Mouse (Mus musculus) bone marrow, adult 2 months (tissue): ENCODE measurements around the gene Gm9747. TPM values are rescaled to one million over a fixed set of nuclear protein-coding genes. Genes with fewer than 3 reads are reported as not detected.

Experiments
- H3K27ac ChIP-seq: fragments of 200-500 bp; 2 replicates; pipeline ENCODE4 v1.5.1; 2012; ENCODE audit warnings: low read depth, mild to moderate bottlenecking, control low read depth, inconsistent platforms, low read length; ENCODE audit not compliant: control insufficient read depth, poor library complexity, insufficient read depth
- H3K4me1 ChIP-seq: fragments of 200-500 bp; 2 replicates; pipeline ENCODE4 v1.6.1; 2011; ENCODE audit warnings: low read length; ENCODE audit not compliant: control insufficient read depth, insufficient read depth
- H3K4me3 ChIP-seq: fragments of 200-500 bp; replicated peaks from 2 replicates; pipeline ENCODE3; 2011; ENCODE audit warnings: mild to moderate bottlenecking, low read depth, low read length, control low read depth; ENCODE audit not compliant: control insufficient read depth
- CTCF ChIP-seq: fragments of 200-500 bp; IDR thresholded peaks from 2 replicates; pipeline ENCODE4 v1.5.1; 2011; ENCODE audit warnings: low read length, control low read depth; ENCODE audit not compliant: control insufficient read depth, insufficient read depth
- POLR2A ChIP-seq: fragments of 200-500 bp; IDR thresholded peaks from 2 replicates; pipeline ENCODE4 v1.6.1; 2011; ENCODE audit warnings: low read depth, mild to moderate bottlenecking, control low read depth, low read length, borderline replicate concordance; ENCODE audit not compliant: control insufficient read depth
- WGBS: fragments of 180-500 bp; shearing (Covaris S2); methylation state at CpG from one replicate; pipeline ENCODE4 v1.1.7; 2018; 5-methylcytosine and 5-hydroxymethylcytosine counted together
- polyA plus RNA-seq: library from polyadenylated mRNA; stranded (reverse); fragments of >200 nt; gene quantifications from 2 replicates; pipeline ENCODE4 v1.2.4, GENCODE M21; 2011; ENCODE audit warnings: low replicate concordance; ENCODE audit not compliant: missing spikeins, insufficient read depth, insufficient read length

The Gm9747 gene
- polyA plus RNA-seq, 1 experiment = not detected

DNA sequence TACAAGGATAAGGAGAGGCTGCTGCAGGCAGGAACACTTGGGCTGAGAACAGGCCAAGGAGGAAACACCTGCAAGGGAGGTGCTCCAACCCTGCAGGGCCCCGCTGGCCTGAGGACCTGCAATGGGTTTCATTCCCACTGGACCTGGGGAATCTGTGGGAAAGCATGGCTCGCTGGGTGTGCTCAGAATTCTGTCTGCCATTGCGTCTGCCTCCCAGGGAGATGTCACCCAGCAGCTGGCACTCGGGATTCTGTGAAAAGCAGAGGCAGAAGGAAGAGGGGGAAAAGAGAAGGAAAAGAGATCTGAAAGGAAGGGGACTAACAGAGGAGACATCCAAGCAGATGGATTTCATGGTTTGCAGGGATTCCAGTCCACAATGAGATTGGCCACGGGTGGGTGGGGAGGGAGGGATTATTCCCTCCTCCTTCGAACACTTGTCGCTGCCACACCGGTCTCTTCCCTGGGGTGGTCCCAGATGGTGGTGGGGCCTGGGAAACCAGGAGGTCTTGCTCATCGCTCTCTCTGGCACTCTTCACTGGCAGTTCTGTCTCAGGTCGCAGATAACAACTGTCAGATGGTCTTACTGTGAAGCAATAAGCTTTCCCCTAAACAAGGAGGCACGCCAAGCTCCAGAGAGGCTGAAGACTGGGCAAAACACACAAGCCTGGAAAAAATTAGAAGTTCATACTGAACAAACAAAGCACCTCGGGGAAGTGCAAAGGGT is 12.1 kb upstream of the Gm9747 start:
- H3K4me3 ChIP-seq = no peak overlapping the region
- WGBS = 62% methylated on average over 12 of the region's 12 CpGs
- H3K4me1 ChIP-seq = no peaks in the 10 kb centered on the region
- H3K27ac ChIP-seq = no peak overlapping the region
- TF ChIP-seq POLR2A (no peak), CTCF (no peak)

GRCm38 (mm10) chr1:82221462-82221861 is 11.4 kb upstream of the Gm9747 start:
- Histone ChIP-seq H3K4me3 (no peak overlapping the region), H3K4me1 (no peaks in the 10 kb centered on the region), H3K27ac (no peak overlapping the region)
- WGBS = 72% methylated on average over 1 of the region's 1 CpGs
- no peak for TF ChIP-seq POLR2A
- no peak for TF ChIP-seq CTCF

DNA sequence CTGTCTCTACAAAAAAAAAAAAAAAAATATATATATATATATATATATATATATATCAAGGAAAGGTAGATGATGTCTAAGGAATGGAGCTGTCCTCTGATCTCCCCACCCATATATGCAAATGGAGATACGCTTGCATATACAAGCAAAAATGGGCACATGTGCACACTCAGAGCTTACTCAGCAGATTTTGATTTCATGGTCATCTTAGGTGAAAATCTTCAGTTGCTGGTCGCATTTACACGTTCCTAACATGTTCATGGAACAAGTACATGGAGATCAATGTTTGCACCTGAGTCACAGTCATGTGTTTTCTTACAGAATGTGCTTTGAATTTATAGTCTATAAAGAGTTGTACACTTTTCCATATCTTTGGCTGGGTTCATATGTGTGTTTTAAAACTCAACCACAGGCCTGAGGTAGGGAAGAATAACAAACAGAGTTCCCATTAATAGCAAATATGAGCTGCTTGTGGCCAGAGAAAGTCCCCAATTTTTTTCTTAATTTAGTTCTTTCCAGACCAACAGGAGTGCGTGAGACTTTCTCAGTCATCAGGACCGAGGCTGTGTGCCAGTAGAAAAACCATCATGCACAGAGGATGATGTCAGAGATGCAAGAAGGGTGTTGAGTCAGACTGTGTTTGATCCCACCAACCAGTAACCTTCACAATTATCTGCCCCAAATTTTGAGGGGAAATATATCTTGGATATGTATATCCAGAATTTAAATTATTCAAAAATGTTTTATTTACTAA is 9.7 kb upstream of the Gm9747 start:
- H3K4me3 ChIP-seq = no peak overlapping the region
- H3K27ac ChIP-seq = no peak overlapping the region
- TF ChIP-seq CTCF (no peak), POLR2A (no peak)
- WGBS = 76% methylated on average over 5 of the region's 5 CpGs
- no peaks in the 10 kb centered on the region for H3K4me1 ChIP-seq

GRCm38 (mm10) chr1:82228841-82229240 is 4.1 kb upstream of the Gm9747 start:
- TF ChIP-seq POLR2A = no peak
- TF ChIP-seq CTCF = no peak
- Histone ChIP-seq H3K4me3 (no peak overlapping the region), H3K27ac (no peak overlapping the region), H3K4me1 (no peaks in the 10 kb centered on the region)

- Histone ChIP-seq H3K27ac (no peak overlapping the region), H3K4me3 (no peak overlapping the region), H3K4me1 (no peaks in the 10 kb centered on the region)
- 70% methylated on average over 3 of the region's 3 CpGs for whole genome bisulfite sequencing
- no peak for TF ChIP-seq POLR2A
- no peak for TF ChIP-seq CTCF
Measured at GRCm38 (mm10) chr1:82234616-82235015, 1.7 kb downstream of the Gm9747 start.

DNA sequence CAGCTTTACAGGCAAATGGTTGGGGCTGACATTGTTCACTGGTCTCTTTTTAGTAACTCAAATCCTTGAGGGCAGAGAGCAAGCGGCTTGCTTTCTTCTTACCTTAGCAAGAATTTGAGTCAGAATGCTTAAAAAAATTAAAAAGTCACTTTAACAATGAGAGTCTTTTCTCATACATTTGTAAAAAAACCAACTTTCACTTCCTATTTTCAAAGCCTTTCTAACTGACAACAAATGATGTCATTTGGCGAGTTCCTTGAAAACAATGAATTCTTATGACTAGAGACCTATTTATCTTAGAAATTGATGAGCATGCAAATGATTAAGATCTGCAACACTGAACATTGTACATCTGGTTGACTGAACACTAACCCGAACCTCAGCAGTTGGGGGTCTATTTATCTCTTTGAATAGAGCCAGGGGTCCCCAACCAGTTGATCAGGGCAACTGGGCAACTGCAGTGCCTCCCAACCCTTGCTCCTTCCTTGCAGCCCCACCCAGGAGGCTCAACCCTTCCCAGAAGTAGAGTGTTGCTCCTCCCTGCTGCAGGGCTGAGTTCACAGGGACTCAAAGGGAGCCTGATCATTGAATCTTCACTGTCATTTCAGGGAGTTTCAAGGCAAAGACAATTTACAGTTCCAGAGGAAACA is 2.7 kb downstream of the Gm9747 start:
- Histone ChIP-seq H3K4me1 (no peaks in the 10 kb centered on the region), H3K4me3 (no peak overlapping the region), H3K27ac (peak overlapping the region; percentile 55; the same call in 1 of the 2 replicates)
- 64% methylated on average over 3 of the region's 3 CpGs for WGBS
- TF ChIP-seq POLR2A (no peak), CTCF (no peak)

DNA sequence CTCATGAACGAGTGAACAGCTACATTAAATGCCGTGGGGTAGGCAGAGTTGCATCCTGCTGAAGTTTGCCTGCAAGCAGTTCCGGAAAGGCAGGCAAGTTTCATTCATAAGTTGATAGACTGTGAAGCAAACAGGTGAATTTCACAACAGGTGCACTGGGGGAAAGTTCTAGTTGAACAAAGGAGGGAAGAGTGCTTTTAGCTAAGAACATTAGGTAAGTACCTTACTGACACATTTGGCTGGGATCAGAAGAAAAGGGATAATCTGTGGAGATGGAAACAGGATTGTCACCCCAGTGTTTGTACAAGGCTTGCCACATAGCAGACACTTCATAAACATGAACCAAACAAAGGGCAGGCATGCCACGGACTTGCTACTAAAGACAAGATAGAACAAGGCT is 5.3 kb downstream of the Gm9747 start:
- WGBS = 72% methylated on average over 4 of the region's 4 CpGs
- H3K4me1 ChIP-seq = no peaks in the 10 kb centered on the region
- no peak overlapping the region for H3K27ac ChIP-seq
- no peak overlapping the region for H3K4me3 ChIP-seq
- TF ChIP-seq POLR2A = no peak
- no peak for TF ChIP-seq CTCF

GRCm38 (mm10) chr1:82239409-82240201 is 6.7 kb downstream of the Gm9747 start:
- H3K27ac ChIP-seq = no peak overlapping the region
- no peak overlapping the region for H3K4me3 ChIP-seq
- no peaks in the 10 kb centered on the region for H3K4me1 ChIP-seq
- WGBS = 83% methylated on average over 3 of the region's 3 CpGs
- TF ChIP-seq CTCF = no peak
- TF ChIP-seq POLR2A = no peak

GRCm38 (mm10) chr1:82243260-82243825 is 10.4 kb downstream of the Gm9747 start:
- Histone ChIP-seq H3K4me1 (no peaks in the 10 kb centered on the region), H3K27ac (no peak overlapping the region), H3K4me3 (no peak overlapping the region)
- WGBS = 72% methylated on average over 6 of the region's 6 CpGs
- TF ChIP-seq CTCF (no peak), POLR2A (no peak)
